Mouse (Mus musculus) erythroblast, embryonic 14.5 days (primary cell): ENCODE data around the gene Lrrc20.

Source experiments
- GATA1 ChIP-seq: IDR thresholded peaks from 2 replicates; pipeline ENCODE4 v1.6.1; 2012; ENCODE audit warnings: low read length, inconsistent platforms, mixed read lengths
- TAL1 ChIP-seq: IDR thresholded peaks from 3 replicates; pipeline ENCODE4 v1.6.1; 2012; ENCODE audit warnings: low read length, inconsistent platforms, mixed read lengths

DNA sequence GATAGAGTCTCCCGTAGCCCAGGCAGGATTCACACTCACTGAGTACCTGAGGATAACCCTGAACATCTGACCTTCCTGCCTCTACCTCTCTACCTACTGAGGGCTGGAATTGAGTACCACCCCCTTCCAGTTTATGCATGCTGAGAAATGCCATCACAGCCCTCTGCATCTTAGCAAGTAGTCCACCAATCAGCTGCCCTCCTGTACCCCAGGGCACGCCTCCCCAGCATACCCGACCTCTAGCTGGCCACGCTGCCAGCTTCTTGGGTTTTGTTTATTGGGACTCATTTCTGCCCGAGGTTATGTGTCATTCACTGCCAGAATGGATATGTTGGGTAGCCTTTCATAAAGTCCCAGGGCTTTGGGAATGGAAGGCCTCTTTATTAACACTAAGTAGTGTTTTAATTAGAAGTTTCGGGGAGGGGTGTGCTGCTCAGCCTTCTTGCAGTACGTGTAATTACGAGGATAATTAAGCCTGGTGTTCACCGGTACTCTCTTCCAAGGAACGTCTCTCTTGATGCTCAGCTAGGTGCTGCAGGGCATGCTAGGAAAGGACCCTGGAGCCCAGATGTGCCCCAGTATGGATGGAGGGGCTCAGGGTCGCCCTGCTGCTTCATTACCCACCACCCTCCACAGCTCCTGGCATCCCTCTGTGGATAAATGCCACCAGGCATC, 36.8 kb downstream of the Lrrc20 start:
- TF ChIP-seq GATA1 (no peak), TAL1 (no peak)
